Mouse (Mus musculus) T-cell, adult 2 months (primary cell): ENCODE data around the gene Sync.

Experiments
- DNase-seq: peaks from one replicate; pipeline ENCODE4 v3.0.0; 2022; ENCODE audit warnings: low spot score

The Sync gene

GRCm38 (mm10) chr4:129303816-129304215 is 16.4 kb downstream of the Sync start:
- DNase-seq = no peak

- no peak for DNase-seq
Observed at GRCm38 (mm10) chr4:129304306-129304705, 16.9 kb downstream of the Sync start.

GRCm38 (mm10) chr4:129307936-129308335 is 20.5 kb downstream of the Sync start:
- DNase-seq = no peak

- no peak for DNase-seq
Observed at GRCm38 (mm10) chr4:129313886-129314285, 26.5 kb downstream of the Sync start.

GRCm38 (mm10) chr4:129320876-129321275 is 33.5 kb downstream of the Sync start:
- no peak for DNase-seq

GRCm38 (mm10) chr4:129322042-129322441 is 34.6 kb downstream of the Sync start:
- no peak for DNase-seq

- DNase-seq = no peak
Observed at GRCm38 (mm10) chr4:129323491-129323890, 36.1 kb downstream of the Sync start.

GRCm38 (mm10) chr4:129324756-129325155 is 37.3 kb downstream of the Sync start:
- DNase-seq = no peak

DNA sequence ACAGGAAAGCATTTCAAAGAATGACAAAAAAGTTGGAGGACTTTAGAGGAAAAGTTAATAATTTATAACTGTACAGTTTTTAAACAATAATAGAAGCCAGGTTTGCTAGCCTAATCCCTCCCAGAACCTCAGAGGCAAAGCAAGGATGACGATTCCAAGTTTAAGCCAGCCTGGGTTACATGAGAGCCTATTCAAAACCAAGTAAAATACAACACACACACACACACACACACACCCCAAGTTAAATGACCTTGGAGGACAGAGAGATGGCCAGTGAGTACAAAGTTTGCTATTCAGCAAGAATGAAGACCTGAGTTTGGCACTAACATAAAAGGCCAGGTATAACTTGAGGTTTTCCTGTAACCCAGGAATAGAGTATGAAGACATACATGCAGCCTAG is 38.8 kb downstream of the Sync start:
- DNase-seq = no peak

GRCm38 (mm10) chr4:129332846-129333245 is 45.4 kb downstream of the Sync start:
- no peak for DNase-seq

GRCm38 (mm10) chr4:129334677-129335215 is 47.3 kb downstream of the Sync start:
- no peak for DNase-seq

DNA sequence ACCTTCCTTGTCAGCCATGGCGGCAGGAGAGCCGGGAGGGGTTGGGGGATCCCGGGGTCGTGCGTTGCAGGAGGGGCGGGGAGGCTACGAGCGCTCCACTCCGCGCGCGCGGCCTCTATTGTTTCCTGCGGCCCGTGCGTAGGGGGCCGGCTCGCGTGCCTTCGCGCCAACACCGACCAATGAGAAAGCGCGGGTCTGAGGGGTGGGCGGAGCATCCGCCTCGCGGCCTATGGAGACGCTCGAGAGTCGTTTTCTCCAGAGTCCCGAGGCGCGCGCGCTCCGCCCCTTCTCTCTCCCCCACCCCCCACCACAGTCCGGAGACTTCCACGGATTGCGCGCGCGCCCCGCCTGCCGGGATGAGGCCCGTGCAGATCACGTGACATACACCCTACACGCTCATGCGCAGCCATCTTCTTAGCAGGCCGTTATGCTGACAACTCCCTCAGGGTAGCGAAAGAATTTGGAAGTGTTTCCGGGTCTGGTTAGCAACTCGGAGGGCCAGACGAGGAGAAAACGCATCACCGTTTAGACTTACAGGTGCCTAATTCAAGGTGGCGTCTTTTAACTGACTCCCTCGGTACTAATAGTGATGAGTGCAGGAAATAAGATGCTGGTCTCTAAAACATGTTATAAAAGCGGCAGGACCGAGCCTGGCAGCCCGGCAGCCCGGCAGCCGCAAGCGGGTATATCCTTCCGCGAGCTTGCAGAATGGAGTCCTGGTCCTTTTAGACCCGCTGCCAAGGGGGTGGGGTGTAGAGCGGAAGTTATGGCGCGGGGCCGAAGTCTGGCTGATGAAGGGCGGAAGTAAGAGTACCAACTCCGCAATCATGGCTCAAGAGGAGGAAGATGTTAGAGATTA is 48.0 kb downstream of the Sync start, which contains the start of the genes Rbbp4 and Zbtb8os:
TSS of gene Rbbp4 (minus strand) at position 155 of the 859 bp plus-strand sequence.
TSS of gene Zbtb8os (plus strand) at position 480 of the 859 bp plus-strand sequence.
- DNase-seq = peak; percentile 97

GRCm38 (mm10) chr4:129336291-129336690 is 48.9 kb downstream of the Sync start:
- no peak for DNase-seq

DNA sequence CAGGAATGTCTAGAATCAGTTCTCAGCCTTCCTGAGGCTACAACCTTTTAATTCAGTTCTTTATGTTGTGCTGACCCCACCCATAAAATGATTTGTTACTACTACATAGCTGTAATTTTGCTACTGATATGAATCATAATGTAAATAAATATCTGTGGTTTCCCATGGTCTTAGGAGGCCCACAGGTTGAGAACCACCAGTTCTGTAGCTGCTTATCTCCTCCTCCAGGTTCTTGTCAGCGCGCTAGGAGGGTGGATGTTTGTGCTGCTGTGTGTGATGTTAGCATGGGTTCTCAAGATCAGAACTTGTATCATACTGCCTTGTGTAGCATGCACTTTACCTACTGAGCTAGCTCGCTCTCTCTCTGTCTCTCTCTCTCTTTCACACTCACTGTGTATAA is 52.3 kb downstream of the Sync start:
- no peak for DNase-seq

- DNase-seq = no peak
Observed at GRCm38 (mm10) chr4:129341888-129342287, 54.5 kb downstream of the Sync start.

DNA sequence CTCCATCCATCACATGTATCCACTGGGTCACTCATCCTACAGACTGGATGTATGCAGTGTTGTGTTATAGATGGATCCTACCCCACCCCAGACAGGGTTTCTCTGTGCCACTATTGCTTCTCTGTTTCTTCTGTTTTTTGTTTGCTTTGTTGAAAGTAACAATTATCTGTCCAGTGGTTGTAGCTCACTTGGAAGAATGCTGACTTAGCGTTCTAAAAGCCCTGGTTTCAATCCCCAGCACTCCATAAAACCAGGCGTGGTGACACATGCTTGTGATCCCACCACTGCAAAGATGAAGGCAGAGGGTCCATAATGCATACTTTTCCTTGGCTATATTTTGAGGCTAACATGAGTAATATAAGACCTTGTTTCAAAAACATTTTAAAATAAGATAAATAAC is 55.3 kb downstream of the Sync start:
- DNase-seq = no peak

DNA sequence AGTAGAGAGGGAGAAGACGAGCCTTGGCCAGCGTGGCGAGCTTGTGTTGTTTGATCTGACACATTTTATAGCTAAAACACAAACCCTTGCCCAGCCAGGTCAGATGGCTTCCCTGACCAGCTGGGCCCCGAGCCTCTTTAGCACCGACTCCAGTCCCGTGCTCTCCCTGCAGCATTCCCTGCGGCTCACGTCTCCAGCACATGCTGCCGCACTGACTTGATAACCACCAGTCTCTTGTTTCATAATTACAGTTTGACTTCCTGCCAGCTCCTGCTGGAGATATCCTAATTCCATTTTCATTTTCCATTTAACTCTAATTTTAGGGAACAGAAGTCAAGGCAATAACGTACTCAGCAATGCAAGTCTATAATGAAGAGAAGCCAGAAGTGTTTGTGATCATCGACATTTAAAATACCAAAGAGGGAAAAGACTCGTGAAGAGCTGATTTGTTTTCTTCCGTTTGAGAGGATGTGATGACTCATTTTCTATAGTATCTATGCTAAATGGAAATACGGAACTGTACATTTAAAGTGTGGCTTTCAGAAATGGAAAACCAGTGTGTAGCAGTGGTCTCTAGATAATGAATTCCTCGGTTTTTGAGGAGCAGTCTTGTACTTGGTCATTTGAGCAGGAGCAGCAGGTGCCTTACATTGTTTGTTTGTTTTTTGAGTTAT is 59.2 kb downstream of the Sync start:
- DNase-seq = no peak

GRCm38 (mm10) chr4:129350644-129351043 is 63.2 kb downstream of the Sync start:
- DNase-seq = peak; percentile 60

DNA sequence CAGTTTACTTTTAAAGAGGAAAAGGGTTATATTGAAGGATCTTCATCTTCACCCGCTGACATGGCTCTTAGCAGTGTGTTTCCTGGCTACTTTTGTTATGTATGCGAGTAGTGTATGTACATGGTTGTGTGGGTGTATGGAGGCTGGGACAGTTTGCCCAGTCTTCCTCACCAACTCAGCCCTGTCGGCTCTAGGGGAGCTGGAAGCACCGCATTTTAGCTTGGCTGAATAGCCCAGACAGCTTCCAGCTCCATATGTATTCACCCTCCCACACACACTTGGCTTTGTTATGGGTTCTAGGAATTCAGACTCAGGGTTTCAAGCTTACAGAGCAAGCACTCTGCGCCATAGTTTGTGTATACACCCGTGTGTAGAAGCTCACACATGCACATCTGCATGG is 63.7 kb downstream of the Sync start:
- no peak for DNase-seq

- no peak for DNase-seq
Observed at GRCm38 (mm10) chr4:129353176-129353575, 65.8 kb downstream of the Sync start.

DNA sequence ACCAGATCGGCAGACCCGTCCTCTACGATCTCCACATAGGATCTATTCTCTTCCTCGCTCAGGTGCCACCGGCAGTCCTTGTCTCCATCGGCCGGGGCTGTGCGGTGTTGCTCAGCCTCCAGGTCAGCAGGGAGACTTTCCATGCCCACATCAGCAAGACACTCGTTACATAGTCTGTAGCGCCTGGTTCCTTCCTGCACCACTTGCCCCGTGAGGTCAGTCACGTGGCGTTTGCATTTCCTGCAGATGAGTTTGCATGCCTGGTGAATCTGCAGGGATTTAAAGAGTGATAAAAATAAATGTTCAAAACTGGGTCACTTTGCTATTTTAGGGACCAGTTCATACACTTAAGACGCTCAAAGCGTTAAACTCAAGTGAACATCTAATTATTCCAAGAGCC is 66.8 kb downstream of the Sync start:
- peak; percentile 19 for DNase-seq

GRCm38 (mm10) chr4:129357613-129358163 is 70.3 kb downstream of the Sync start:
- DNase-seq = no peak
